Mouse (Mus musculus) midbrain, embryonic 10.5 days (tissue): ENCODE measurements at regions not wholly inside any gene's neighbourhood (a gene's known extent, or its start where the extent isn't known, plus 50 kb on each side); places are given as distances from the start of the nearest gene placed in this dataset.

Experiments
- DNase-seq: peaks from one replicate; pipeline ENCODE4 v3.0.0-alpha.2; 2017; ENCODE audit warnings: low spot score
- H3K27ac ChIP-seq: fragments of 300-500 bp; sonication (generic); replicated peaks from 2 replicates; pipeline ENCODE4 v1.5.1; 2016; ENCODE audit warnings: mild to moderate bottlenecking
- H3K27me3 ChIP-seq: fragments of 300-500 bp; sonication (generic); 2 replicates; pipeline ENCODE4 v1.6.1; 2016; ENCODE audit warnings: low read depth, mild to moderate bottlenecking; ENCODE audit not compliant: poor library complexity, severe bottlenecking
- H3K36me3 ChIP-seq: fragments of 300-500 bp; sonication (generic); 2 replicates; pipeline ENCODE4 v1.6.1; 2016; ENCODE audit warnings: mild to moderate bottlenecking, moderate library complexity
- H3K4me1 ChIP-seq: fragments of 300-500 bp; sonication (generic); 2 replicates; pipeline ENCODE4 v1.6.1; 2016
- H3K4me3 ChIP-seq: fragments of 300-500 bp; sonication (generic); 2 replicates; pipeline ENCODE4 v1.5.1; 2016; ENCODE audit warnings: mild to moderate bottlenecking, moderate library complexity
- H3K9me3 ChIP-seq: fragments of 300-500 bp; sonication (generic); replicated peaks from 2 replicates; pipeline ENCODE4 v1.6.1; 2016; ENCODE audit warnings: mild to moderate bottlenecking
- WGBS: fragments of 180-500 bp; shearing (Covaris S2); methylation state at CpG from one replicate; pipeline ENCODE4 v1.1.7; 2016; 5-methylcytosine and 5-hydroxymethylcytosine counted together

DNA sequence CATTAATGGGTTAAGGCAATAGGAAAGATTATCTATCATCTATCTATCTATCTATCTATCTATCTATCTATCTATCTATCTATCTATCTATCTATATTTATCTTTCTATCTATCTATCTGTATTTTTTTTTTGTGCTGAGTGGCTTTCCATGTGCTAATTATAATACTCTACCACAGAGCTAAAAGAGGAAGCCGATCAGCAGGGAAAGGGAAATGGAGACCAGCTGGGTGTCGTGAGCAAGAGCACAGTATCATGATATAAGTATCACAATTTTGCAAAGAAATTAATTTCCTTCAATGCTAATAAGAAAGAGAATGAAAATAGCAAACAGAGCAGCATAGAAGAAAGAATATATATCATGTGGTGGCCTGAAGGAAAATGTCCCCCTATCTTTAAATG lies 69.6 kb downstream of the Cldn1 start:
- no peaks in the 10 kb centered on the region for H3K27me3 ChIP-seq
- no peak overlapping the region for H3K27ac ChIP-seq
- H3K9me3 ChIP-seq: no peaks in the 10 kb centered on the region
- 88% methylated on average over 2 of the region's 2 CpGs for WGBS
- H3K4me3 ChIP-seq: no peak overlapping the region
- no peaks in the 10 kb centered on the region for H3K36me3 ChIP-seq
- no peak for DNase-seq
- no peaks in the 10 kb centered on the region for H3K4me1 ChIP-seq

DNA sequence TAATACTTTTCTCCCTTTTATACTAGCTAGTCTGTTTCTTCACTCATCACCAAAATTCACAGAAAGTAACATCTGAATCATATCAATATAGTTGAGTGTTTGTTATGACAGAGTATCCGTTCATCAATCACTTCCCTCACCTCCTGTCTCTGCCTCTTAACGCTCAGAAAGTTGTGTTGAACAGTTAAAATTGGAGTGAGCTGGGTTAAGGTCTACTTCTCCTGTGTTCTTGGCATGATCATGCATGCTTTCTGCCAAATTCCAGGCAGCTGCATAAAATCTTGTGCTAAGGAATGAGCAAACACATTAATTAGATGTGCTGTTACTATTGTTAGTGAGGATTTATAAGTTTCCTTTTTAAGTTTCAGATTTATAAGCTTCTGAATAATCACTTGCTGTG lies 79.9 kb downstream of the Cldn1 start:
- H3K36me3 ChIP-seq: no peaks in the 10 kb centered on the region
- no peak overlapping the region for H3K27ac ChIP-seq
- 83% methylated on average over 2 of the region's 2 CpGs for WGBS
- no peaks in the 10 kb centered on the region for H3K4me1 ChIP-seq
- no peaks in the 10 kb centered on the region for H3K9me3 ChIP-seq
- no peak for DNase-seq
- no peaks in the 10 kb centered on the region for H3K27me3 ChIP-seq
- no peak overlapping the region for H3K4me3 ChIP-seq

DNA sequence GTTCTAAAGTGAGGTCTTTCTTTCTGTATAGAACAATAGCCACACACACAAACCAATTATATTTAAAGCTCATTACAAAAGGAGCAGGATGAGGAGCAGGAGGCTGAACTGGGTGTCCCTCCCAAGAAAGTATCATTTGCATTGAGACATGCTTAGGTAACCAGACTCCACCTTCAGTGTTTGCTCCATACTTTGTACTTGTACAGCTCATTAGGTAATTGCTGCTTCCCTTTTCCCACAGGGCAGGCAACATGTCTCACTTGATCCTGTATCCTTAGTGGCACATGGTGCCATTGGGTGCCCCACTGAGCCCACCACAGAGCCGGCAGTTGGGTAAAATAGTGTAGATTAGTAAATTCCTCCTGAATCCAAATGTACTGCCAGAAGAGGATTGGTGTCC lies 86.0 kb downstream of the Cldn1 start:
- no peak for DNase-seq
- Histone ChIP-seq H3K4me1 (no peaks in the 10 kb centered on the region), H3K36me3 (no peaks in the 10 kb centered on the region), H3K4me3 (no peak overlapping the region), H3K9me3 (no peaks in the 10 kb centered on the region), H3K27ac (no peak overlapping the region), H3K27me3 (no peaks in the 10 kb centered on the region)
- WGBS: 88% methylated on average over 1 of the region's 1 CpGs

DNA sequence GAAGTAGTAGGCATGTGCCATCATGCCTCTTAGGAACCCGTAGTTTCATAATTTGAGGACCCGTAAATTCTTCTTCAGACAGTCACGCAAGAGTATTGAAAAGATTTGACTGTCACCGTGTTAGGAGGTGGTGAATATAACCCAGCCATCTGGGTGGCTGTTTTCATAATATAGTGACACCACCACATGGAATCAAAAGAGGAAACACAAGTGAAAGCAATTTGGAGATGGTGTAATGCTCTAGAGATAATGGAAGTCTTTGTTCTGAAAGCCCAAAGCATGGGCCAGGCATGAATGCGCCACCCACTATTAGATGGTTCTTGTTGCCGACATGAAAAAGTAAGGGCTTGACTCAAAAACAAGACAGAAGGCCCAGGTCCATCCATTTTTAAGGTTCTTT lies 86.9 kb downstream of the Cldn1 start:
- H3K4me1 ChIP-seq: no peaks in the 10 kb centered on the region
- H3K9me3 ChIP-seq: no peaks in the 10 kb centered on the region
- no peak for DNase-seq
- 93% methylated on average over 6 of the region's 6 CpGs for WGBS
- H3K4me3 ChIP-seq: no peak overlapping the region
- no peak overlapping the region for H3K27ac ChIP-seq
- no peaks in the 10 kb centered on the region for H3K27me3 ChIP-seq
- H3K36me3 ChIP-seq: no peaks in the 10 kb centered on the region

DNA sequence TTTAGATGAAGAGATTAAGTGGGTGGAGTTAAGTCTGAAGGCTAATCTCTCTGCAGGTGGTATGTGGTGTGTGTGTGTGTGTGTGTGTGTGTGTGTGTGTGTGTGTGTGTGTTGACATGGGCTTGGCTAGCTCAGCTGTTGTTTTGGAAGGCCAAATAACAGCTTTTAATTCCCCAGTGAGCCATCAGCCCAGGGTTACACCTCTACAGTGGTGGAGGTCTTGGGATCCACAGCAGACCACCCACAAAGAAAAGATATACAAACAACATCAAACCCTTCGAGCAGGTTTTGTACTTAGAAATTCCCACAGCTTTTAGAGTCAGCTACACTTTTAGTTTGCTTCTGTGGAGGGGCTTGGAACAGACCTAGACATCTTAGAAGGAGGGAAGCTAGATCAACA lies 89.2 kb downstream of the Cldn1 start:
- no peak for DNase-seq
- no peak overlapping the region for H3K27ac ChIP-seq
- H3K36me3 ChIP-seq: no peaks in the 10 kb centered on the region
- H3K4me3 ChIP-seq: no peak overlapping the region
- H3K4me1 ChIP-seq: no peaks in the 10 kb centered on the region
- 50% methylated on average over 1 of the region's 1 CpGs for WGBS
- no peaks in the 10 kb centered on the region for H3K27me3 ChIP-seq
- no peaks in the 10 kb centered on the region for H3K9me3 ChIP-seq

DNA sequence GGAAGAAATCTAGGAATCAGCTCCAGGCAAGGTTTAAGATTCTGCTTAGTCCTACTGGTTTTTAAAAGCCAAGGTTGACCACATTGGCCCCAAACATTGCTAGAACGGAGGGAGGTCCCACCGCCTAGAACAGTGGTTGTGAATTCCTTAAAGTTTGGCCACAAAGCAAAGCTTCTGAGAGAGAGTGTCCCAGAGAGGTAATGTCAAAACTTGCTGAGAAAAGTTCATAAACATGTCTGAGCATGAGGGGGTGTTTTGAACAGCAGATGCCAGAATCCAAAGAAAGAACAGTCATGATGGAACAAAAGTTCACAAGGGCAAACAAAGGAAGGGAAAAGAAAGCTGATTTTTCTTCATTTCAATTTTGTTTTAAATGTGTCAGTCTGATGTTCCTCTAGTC lies 90.1 kb downstream of the Cldn1 start:
- Histone ChIP-seq H3K36me3 (no peaks in the 10 kb centered on the region), H3K4me3 (no peak overlapping the region), H3K4me1 (no peaks in the 10 kb centered on the region), H3K9me3 (no peaks in the 10 kb centered on the region), H3K27ac (no peak overlapping the region), H3K27me3 (no peaks in the 10 kb centered on the region)
- 85% methylated on average over 2 of the region's 2 CpGs for WGBS
- no peak for DNase-seq

DNA sequence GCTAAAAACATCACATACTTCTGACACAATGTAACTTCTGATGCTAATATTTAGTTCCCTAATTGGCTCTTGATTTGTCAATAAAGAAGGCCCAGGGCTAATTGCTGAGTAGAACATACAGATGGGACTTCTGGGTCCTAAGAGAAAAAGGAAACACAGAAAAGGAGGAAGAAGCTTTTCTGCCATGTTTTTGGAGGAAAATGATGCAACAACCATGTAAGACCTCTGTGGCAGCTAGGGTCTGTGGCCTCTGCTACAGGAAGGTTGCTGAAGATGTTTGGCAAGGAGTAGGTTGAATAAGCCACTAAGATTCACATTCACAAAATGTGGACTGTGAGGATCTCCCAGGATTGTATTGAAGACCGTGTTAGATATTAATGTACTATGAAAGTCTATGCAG lies 94.9 kb downstream of the Cldn1 start:
- Histone ChIP-seq H3K4me1 (no peaks in the 10 kb centered on the region), H3K27ac (no peak overlapping the region), H3K36me3 (no peaks in the 10 kb centered on the region), H3K9me3 (no peaks in the 10 kb centered on the region), H3K27me3 (no peaks in the 10 kb centered on the region), H3K4me3 (no peak overlapping the region)
- DNase-seq: no peak
- 96% methylated on average over 1 of the region's 1 CpGs for WGBS

DNA sequence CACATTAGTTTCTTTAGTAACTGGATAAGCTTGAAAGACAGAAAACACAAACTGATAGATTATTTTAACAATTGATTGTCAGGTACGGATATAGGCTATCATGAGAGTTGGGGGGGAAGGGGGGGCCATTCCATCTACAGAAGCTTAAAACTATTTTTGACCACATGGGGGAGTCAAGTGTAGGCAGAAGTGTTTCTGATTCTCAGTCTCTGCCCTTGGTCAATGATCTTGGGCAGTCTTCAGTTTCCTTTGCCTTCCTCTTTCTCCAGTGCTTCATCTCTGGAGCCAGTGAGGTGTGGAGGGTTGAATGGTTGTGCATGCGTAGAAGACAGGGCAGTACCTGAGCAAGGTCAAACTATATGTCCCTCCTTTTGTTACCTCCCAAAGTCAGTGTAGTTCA lies 118.8 kb downstream of the Cldn1 start:
- H3K4me1 ChIP-seq: peaks cover 8% of the 10 kb centered on the region
- DNase-seq: no peak

DNA sequence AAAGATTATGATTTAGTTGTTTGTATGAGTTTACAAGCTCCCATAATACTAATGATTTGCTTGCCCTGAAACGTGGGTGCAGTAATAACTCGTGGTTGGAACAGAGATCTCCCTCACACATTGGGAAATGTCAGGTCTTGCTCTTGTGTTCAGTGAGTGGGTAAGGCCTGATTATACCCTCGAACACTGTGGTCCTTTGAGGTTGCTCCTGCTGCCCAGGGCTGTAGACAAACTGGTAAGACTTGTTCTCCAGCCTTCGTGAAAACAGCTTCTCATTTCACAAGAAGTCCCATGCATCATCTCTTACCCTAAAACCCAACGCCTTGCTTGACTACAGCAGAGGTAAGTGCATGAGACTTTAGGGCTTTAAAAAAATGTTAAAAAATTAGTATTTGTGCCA lies 119.9 kb downstream of the Cldn1 start:
- H3K27me3 ChIP-seq: no peaks in the 10 kb centered on the region
- no peak for DNase-seq
- H3K9me3 ChIP-seq: no peaks in the 10 kb centered on the region
- no peak overlapping the region for H3K4me3 ChIP-seq
- WGBS: 79% methylated on average over 5 of the region's 5 CpGs
- H3K36me3 ChIP-seq: no peaks in the 10 kb centered on the region
- H3K4me1 ChIP-seq: peaks cover 8% of the 10 kb centered on the region
- H3K27ac ChIP-seq: no peak overlapping the region

More for the DNA sequence above, 118.8 kb downstream of the Cldn1 start:
- Histone ChIP-seq H3K36me3 (no peaks in the 10 kb centered on the region), H3K4me3 (no peak overlapping the region), H3K9me3 (no peaks in the 10 kb centered on the region), H3K27me3 (no peaks in the 10 kb centered on the region), H3K27ac (no peak overlapping the region)
- 63% methylated on average over 2 of the region's 2 CpGs for WGBS

DNA sequence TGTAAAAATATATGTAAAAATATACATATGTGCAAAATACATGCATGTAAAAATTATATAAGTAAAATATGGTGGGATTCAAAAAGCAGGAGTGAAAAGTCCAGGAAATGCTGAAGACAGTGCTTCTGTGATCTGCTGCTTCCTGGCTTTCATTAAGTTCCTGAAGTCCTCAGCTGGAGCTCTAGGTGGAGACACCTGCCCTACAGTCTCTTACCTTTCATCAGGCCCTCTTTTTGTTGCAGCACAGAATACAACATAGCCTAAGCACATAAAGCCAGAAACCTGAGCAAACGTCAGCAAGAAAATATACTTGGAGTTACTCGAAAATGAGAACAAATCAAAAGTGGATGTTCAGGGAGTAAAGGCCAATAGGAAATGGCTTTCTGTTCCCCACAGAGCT lies 120.6 kb downstream of the Cldn1 start:
- no peak overlapping the region for H3K27ac ChIP-seq
- 89% methylated on average over 2 of the region's 2 CpGs for WGBS
- H3K27me3 ChIP-seq: no peaks in the 10 kb centered on the region
- no peaks in the 10 kb centered on the region for H3K9me3 ChIP-seq
- peaks cover 8% of the 10 kb centered on the region for H3K4me1 ChIP-seq
- H3K4me3 ChIP-seq: no peak overlapping the region
- no peak for DNase-seq
- H3K36me3 ChIP-seq: no peaks in the 10 kb centered on the region

DNA sequence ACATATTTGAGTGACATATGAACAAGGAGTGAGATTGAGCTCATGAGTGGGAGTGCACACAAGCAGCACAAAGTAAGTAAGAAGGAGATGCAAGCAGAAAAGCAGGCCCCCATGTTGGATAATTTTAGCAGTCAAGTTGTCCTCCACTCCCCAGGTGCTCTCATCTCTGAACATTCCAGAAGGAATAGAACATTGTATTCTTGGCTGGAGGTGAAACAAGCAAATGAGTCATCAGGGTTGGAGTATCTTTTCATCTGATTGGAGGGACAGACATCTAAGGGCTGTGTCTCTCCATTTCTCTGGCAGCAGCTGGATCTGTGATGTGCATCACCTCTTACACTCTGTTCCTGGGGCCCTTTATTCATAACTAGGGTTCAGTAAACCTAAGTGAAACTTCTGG lies 122.7 kb downstream of the Cldn1 start:
- peaks cover 8% of the 10 kb centered on the region for H3K4me1 ChIP-seq
- no peak overlapping the region for H3K27ac ChIP-seq
- H3K27me3 ChIP-seq: no peaks in the 10 kb centered on the region
- H3K4me3 ChIP-seq: no peak overlapping the region
- DNase-seq: no peak
- H3K9me3 ChIP-seq: no peaks in the 10 kb centered on the region
- no peaks in the 10 kb centered on the region for H3K36me3 ChIP-seq

DNA sequence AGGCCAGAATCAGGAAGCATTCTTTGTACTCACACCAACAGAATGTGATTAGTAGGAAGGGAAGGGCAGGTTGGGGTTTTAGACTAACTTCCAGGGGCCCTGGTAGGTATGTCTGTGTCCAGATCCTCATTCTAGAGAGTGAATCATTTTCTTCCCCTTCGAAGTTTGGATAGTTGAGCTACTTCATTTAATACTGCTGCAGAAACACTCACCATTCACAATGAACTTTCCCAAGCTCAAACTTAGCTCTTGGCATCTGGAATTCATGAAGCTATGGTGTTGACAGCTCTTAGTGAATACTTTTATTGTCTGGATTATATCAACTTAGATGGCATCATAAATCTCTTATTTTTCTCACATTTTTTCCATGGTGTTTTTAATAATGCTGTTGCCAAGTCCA lies 123.7 kb downstream of the Cldn1 start:
- H3K27ac ChIP-seq: no peak overlapping the region
- no peak for DNase-seq
- H3K9me3 ChIP-seq: no peaks in the 10 kb centered on the region

DNA sequence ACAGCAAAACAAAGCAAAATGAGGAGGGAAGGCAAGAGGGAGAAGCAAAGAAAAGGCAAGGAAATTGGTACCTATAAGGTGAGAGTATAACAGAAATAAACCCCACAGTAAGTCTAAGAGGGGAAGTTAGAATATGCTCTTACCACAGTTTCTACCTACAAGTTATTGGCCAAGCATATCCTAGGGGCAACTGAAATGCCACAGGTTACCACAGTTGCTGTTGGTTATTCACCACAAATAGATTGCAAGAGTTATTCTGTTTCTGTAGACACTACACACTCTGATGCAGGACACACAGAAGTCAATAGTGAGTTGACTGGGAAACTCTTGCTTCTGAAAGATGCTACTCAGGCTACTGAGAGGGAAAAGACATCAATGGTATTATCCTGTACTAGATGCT lies 129.7 kb upstream of the P3h2 start:
- DNase-seq: no peak
- Histone ChIP-seq H3K4me3 (no peak overlapping the region), H3K4me1 (no peaks in the 10 kb centered on the region), H3K9me3 (no peaks in the 10 kb centered on the region), H3K36me3 (no peaks in the 10 kb centered on the region), H3K27me3 (no peaks in the 10 kb centered on the region), H3K27ac (no peak overlapping the region)

More for the DNA sequence above, 123.7 kb downstream of the Cldn1 start:
- Histone ChIP-seq H3K36me3 (no peaks in the 10 kb centered on the region), H3K4me1 (peaks cover 8% of the 10 kb centered on the region), H3K27me3 (no peaks in the 10 kb centered on the region), H3K4me3 (no peak overlapping the region)
- WGBS: 81% methylated on average over 1 of the region's 1 CpGs

DNA sequence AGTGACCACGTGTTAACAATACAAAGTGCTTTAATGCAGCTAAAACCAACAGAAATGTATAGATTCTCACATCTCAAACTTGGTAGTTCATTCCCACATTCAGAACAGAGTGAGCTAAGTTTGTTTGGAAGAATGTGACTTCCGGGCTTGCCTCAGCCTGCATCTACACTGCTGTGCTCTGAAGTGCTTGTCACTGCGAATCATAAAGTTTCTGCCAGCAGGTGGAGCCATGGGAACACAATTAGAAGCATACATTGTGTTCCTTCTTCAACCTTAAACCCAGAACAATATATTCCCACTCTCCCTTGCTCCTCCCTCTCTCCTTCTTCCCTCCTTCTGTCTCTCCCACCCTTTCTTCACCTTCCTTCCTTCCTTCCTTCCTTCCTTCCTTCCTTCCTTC lies 128.5 kb upstream of the P3h2 start:
- no peaks in the 10 kb centered on the region for H3K36me3 ChIP-seq
- no peaks in the 10 kb centered on the region for H3K4me1 ChIP-seq
- DNase-seq: peak; percentile 71
- H3K27ac ChIP-seq: no peak overlapping the region
- H3K9me3 ChIP-seq: no peaks in the 10 kb centered on the region
- 14% methylated on average over 3 of the region's 3 CpGs for WGBS
- no peaks in the 10 kb centered on the region for H3K27me3 ChIP-seq
- H3K4me3 ChIP-seq: no peak overlapping the region
